Mouse (Mus musculus) ES-E14 (cell line): Measurements from ENCODE around the gene Tpmt. TPM values are rescaled to one million over a fixed set of nuclear protein-coding genes. Genes with fewer than 3 reads are reported as not detected.

Experiments
- DNase-seq: peaks from one replicate; pipeline ENCODE4 v3.0.0-alpha.2; 2013; ENCODE audit warnings: low read depth, low spot score
- H3K27ac ChIP-seq: 2 replicates; pipeline ENCODE4 v1.5.1; 2012; ENCODE audit warnings: low read depth, mild to moderate bottlenecking, low read length, moderate library complexity, mixed read lengths; ENCODE audit not compliant: poor library complexity, insufficient read depth, severe bottlenecking
- H3K36me3 ChIP-seq: 2 replicates; pipeline ENCODE4 v1.6.1; 2012; ENCODE audit warnings: mild to moderate bottlenecking, low read length, moderate library complexity, mixed read lengths; ENCODE audit not compliant: control insufficient read depth, poor library complexity, insufficient read depth, severe bottlenecking
- H3K4me1 ChIP-seq, 2 experiments: fragments of 150-350 bp in 1 of 2; sonication (generic) in 1 of 2; 2 replicates each; pipeline ENCODE4 v1.6.1; 2012; ENCODE audit warnings: low read length in 2 of 2, mild to moderate bottlenecking in 1 of 2, mixed read lengths in 1 of 2; ENCODE audit not compliant: control insufficient read depth in 2 of 2, insufficient read depth in 2 of 2, poor library complexity in 1 of 2
- H3K4me3 ChIP-seq, 2 experiments: fragments of 150-350 bp in 1 of 2; sonication (generic) in 1 of 2; 2 replicates each; pipeline ENCODE4 v1.5.1; 2012; ENCODE audit warnings: low read length in 2 of 2, low read depth in 1 of 2, mild to moderate bottlenecking in 1 of 2, mixed read lengths in 1 of 2; ENCODE audit not compliant: insufficient read depth in 1 of 2, poor library complexity in 1 of 2, severe bottlenecking in 1 of 2
- H3K9ac ChIP-seq: 2 replicates; pipeline ENCODE4 v1.6.1; 2012; ENCODE audit warnings: low read depth, mild to moderate bottlenecking, low read length, mixed read lengths; ENCODE audit not compliant: poor library complexity, insufficient read depth, severe bottlenecking
- H3K9me3 ChIP-seq: fragments of 150-350 bp; sonication (generic); 2 replicates; pipeline ENCODE4 v1.6.1; 2012; ENCODE audit warnings: low read depth, mild to moderate bottlenecking, low read length; ENCODE audit not compliant: control insufficient read depth, insufficient read depth
- CHD2 ChIP-seq: IDR thresholded peaks from 2 replicates; pipeline ENCODE4 v1.6.1; 2014; ENCODE audit warnings: mild to moderate bottlenecking, low read depth, low read length, inconsistent platforms
- HCFC1 ChIP-seq: IDR thresholded peaks from 2 replicates; pipeline ENCODE4 v1.6.1; 2012; ENCODE audit warnings: low read length, inconsistent platforms, borderline replicate concordance; ENCODE audit not compliant: insufficient read depth
- MAFK ChIP-seq: IDR thresholded peaks from 2 replicates; pipeline ENCODE4 v1.6.1; 2014; ENCODE audit warnings: mild to moderate bottlenecking, low read depth, low read length, inconsistent platforms; ENCODE audit not compliant: insufficient read depth
- ZC3H11A ChIP-seq: IDR thresholded peaks from 2 replicates; pipeline ENCODE4 v1.6.1; 2012; ENCODE audit warnings: low read depth, mild to moderate bottlenecking, inconsistent platforms, low read length, borderline replicate concordance
- ZNF384 ChIP-seq: IDR thresholded peaks from 2 replicates; pipeline ENCODE4 v1.6.1; 2012; ENCODE audit warnings: low read depth, low read length, inconsistent platforms
- in situ Hi-C, 2 experiments: fragments of 600-800 bp; cut with MboI; formaldehyde crosslinking; loops; one replicate each; pipeline ENCODE4 v1.15.1; 2025; ENCODE audit warnings: low sequenced_read_pairs in 2 of 2, inconsistent platforms in 1 of 2; ENCODE audit not compliant: unreplicated experiment in 2 of 2
- total RNA-seq: library from RNA; depleted of rRNA; stranded (reverse); fragments of 300-350 nt; gene quantifications from 2 replicates; pipeline ENCODE4 v1.2.3, GENCODE M21; 2012

Tpmt gene
- total RNA-seq, 1 experiment, result 5.9 TPM

DNA sequence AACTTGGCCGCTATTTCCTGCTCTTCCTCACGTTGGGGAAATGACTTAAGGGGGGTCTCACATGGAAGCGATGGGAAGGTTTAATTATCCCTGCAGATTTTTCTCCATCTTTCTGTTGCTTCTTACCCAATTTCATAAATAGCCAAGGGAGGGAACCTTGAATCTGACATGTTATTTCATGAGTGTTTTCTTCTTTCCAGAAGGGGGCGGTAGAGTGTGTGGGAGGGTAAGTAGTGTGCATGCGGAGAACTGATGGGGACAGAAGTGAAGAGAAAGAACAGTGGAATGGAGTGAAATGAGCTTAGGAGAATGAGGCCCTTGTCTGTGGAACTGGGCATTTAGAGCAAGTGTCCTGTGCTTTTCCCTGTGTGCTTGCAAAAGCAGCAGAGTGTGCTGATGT lies 34.3 kb upstream of the Tpmt start:
- DNase-seq, result peak; percentile 28
- no peaks in the 10 kb centered on the region for H3K4me1 ChIP-seq
- in situ Hi-C loops, result no loop called here
- H3K27ac ChIP-seq, result no peak overlapping the region
- TF ChIP-seq CHD2 (no peak), ZC3H11A (no peak), MAFK (no peak), ZNF384 (no peak), HCFC1 (no peak)
- H3K9ac ChIP-seq, result no peak overlapping the region
- no peaks in the 10 kb centered on the region for H3K9me3 ChIP-seq
- H3K36me3 ChIP-seq, result peaks cover 2% of the 10 kb centered on the region; the same call in 1 of the 2 replicates
- H3K4me3 ChIP-seq, result no peak overlapping the region

GRCm38 (mm10) chr13:47077367-47077766 lies 32.8 kb upstream of the Tpmt start:
- Histone ChIP-seq H3K4me3 (no peak overlapping the region), H3K27ac (no peak overlapping the region), H3K36me3 (peaks cover 2% of the 10 kb centered on the region; the same call in 1 of the 2 replicates), H3K4me1 (no peaks in the 10 kb centered on the region), H3K9ac (no peak overlapping the region), H3K9me3 (no peaks in the 10 kb centered on the region)
- DNase-seq, result no peak
- no peak for TF ChIP-seq ZNF384
- no peak for TF ChIP-seq ZC3H11A
- no peak for TF ChIP-seq CHD2
- TF ChIP-seq HCFC1, result no peak
- TF ChIP-seq MAFK, result no peak
- in situ Hi-C loops, result no loop called here

GRCm38 (mm10) chr13:47076156-47076555 lies 31.6 kb upstream of the Tpmt start:
- Histone ChIP-seq H3K4me3 (no peak overlapping the region), H3K9me3 (no peaks in the 10 kb centered on the region), H3K9ac (no peak overlapping the region), H3K27ac (no peak overlapping the region), H3K36me3 (peaks cover 2% of the 10 kb centered on the region; the same call in 1 of the 2 replicates), H3K4me1 (no peaks in the 10 kb centered on the region)
- DNase-seq, result no peak
- TF ChIP-seq CHD2 (no peak), MAFK (no peak), HCFC1 (no peak), ZC3H11A (no peak), ZNF384 (no peak)
- in situ Hi-C loops, result no loop called here

GRCm38 (mm10) chr13:47072484-47072883 lies 27.9 kb upstream of the Tpmt start:
- Histone ChIP-seq H3K27ac (no peak overlapping the region), H3K36me3 (peaks cover 2% of the 10 kb centered on the region; the same call in 1 of the 2 replicates), H3K4me1 (no peaks in the 10 kb centered on the region), H3K4me3 (no peak overlapping the region), H3K9ac (no peak overlapping the region), H3K9me3 (no peaks in the 10 kb centered on the region)
- TF ChIP-seq CHD2 (no peak), ZC3H11A (no peak), ZNF384 (no peak), MAFK (no peak), HCFC1 (no peak)
- no peak for DNase-seq
- in situ Hi-C loops, result no loop called here

GRCm38 (mm10) chr13:47071871-47072270 lies 27.3 kb upstream of the Tpmt start:
- Histone ChIP-seq H3K36me3 (peaks cover 2% of the 10 kb centered on the region; the same call in 1 of the 2 replicates), H3K27ac (no peak overlapping the region), H3K4me3 (no peak overlapping the region), H3K9me3 (no peaks in the 10 kb centered on the region), H3K4me1 (no peaks in the 10 kb centered on the region), H3K9ac (no peak overlapping the region)
- DNase-seq, result no peak
- in situ Hi-C loops, result no loop called here
- TF ChIP-seq MAFK, result no peak
- no peak for TF ChIP-seq ZC3H11A
- TF ChIP-seq HCFC1, result no peak
- TF ChIP-seq CHD2, result no peak
- no peak for TF ChIP-seq ZNF384
